Mouse (Mus musculus): ENCODE results near the gene Gm9803. TPM values are rescaled to one million over a fixed set of nuclear protein-coding genes. Genes with fewer than 3 reads are reported as not detected.

Gm9803 gene
- polyA plus RNA-seq, 1 experiment = 258 TPM

- H3K27me3 ChIP-seq (ENCODE audit: control insufficient read depth, insufficient read depth, low read length) = no peaks in the 10 kb centered on the region
- H3K27ac ChIP-seq (ENCODE audit: control insufficient read depth, insufficient read depth, low read depth, low read length) = no peak overlapping the region
- H3K4me1 ChIP-seq (ENCODE audit: control insufficient read depth, insufficient read depth, low read length) = no peaks in the 10 kb centered on the region
- TF ChIP-seq POLR2A (IDR thresholded peaks at IDR 0.05; ENCODE audit: control insufficient read depth, low read depth, low read length) (no peak), CTCF (IDR thresholded peaks at IDR 0.05; ENCODE audit: control insufficient read depth, insufficient read depth, insufficient replicate concordance, low read depth, low read length) (no peak)
- H3K4me3 ChIP-seq (ENCODE audit: control insufficient read depth, low read depth, low read length) = no peak overlapping the region
- no peaks in the 10 kb centered on the region for H3K36me3 ChIP-seq (ENCODE audit: control insufficient read depth, insufficient read depth, low read length)
These were observed 34.7 kb upstream of the Gm9803 start for GRCm38 (mm10) chr10:43489139-43489538.

GRCm38 (mm10) chr10:43489550-43489949 is 34.3 kb upstream of the Gm9803 start:
- Histone ChIP-seq H3K36me3 (ENCODE audit: control insufficient read depth, insufficient read depth, low read length) (no peaks in the 10 kb centered on the region), H3K27ac (ENCODE audit: control insufficient read depth, insufficient read depth, low read depth, low read length) (no peak overlapping the region), H3K27me3 (ENCODE audit: control insufficient read depth, insufficient read depth, low read length) (no peaks in the 10 kb centered on the region), H3K4me1 (ENCODE audit: control insufficient read depth, insufficient read depth, low read length) (no peaks in the 10 kb centered on the region), H3K4me3 (ENCODE audit: control insufficient read depth, low read depth, low read length) (no peak overlapping the region)
- no peak for TF ChIP-seq POLR2A (IDR thresholded peaks at IDR 0.05; ENCODE audit: control insufficient read depth, low read depth, low read length)
- no peak for TF ChIP-seq CTCF (IDR thresholded peaks at IDR 0.05; ENCODE audit: control insufficient read depth, insufficient read depth, insufficient replicate concordance, low read depth, low read length)

- Histone ChIP-seq H3K36me3 (ENCODE audit: control insufficient read depth, insufficient read depth, low read length) (no peaks in the 10 kb centered on the region), H3K4me3 (ENCODE audit: control insufficient read depth, low read depth, low read length) (no peak overlapping the region), H3K27ac (ENCODE audit: control insufficient read depth, insufficient read depth, low read depth, low read length) (no peak overlapping the region), H3K4me1 (ENCODE audit: control insufficient read depth, insufficient read depth, low read length) (no peaks in the 10 kb centered on the region), H3K27me3 (ENCODE audit: control insufficient read depth, insufficient read depth, low read length) (no peaks in the 10 kb centered on the region)
- TF ChIP-seq POLR2A (IDR thresholded peaks at IDR 0.05; ENCODE audit: control insufficient read depth, low read depth, low read length) (no peak), CTCF (IDR thresholded peaks at IDR 0.05; ENCODE audit: control insufficient read depth, insufficient read depth, insufficient replicate concordance, low read depth, low read length) (no peak)
These were observed 33.9 kb upstream of the Gm9803 start for GRCm38 (mm10) chr10:43490034-43490433.

GRCm38 (mm10) chr10:43490846-43491245 is 33.0 kb upstream of the Gm9803 start:
- no peak overlapping the region for H3K27ac ChIP-seq (ENCODE audit: control insufficient read depth, insufficient read depth, low read depth, low read length)

GRCm38 (mm10) chr10:43502599-43502998 is 21.3 kb upstream of the Gm9803 start:
- H3K4me1 ChIP-seq (ENCODE audit: control insufficient read depth, insufficient read depth, low read length) = no peaks in the 10 kb centered on the region
- H3K36me3 ChIP-seq (ENCODE audit: control insufficient read depth, insufficient read depth, low read length) = no peaks in the 10 kb centered on the region
- no peaks in the 10 kb centered on the region for H3K27me3 ChIP-seq (ENCODE audit: control insufficient read depth, insufficient read depth, low read length)
- no peak overlapping the region for H3K27ac ChIP-seq (ENCODE audit: control insufficient read depth, insufficient read depth, low read depth, low read length)
- no peak for TF ChIP-seq POLR2A (IDR thresholded peaks at IDR 0.05; ENCODE audit: control insufficient read depth, low read depth, low read length)
- no peak for TF ChIP-seq CTCF (IDR thresholded peaks at IDR 0.05; ENCODE audit: control insufficient read depth, insufficient read depth, insufficient replicate concordance, low read depth, low read length)
- H3K4me3 ChIP-seq (ENCODE audit: control insufficient read depth, low read depth, low read length) = no peak overlapping the region

More at GRCm38 (mm10) chr10:43490846-43491245, 33.0 kb upstream of the Gm9803 start:
- no peak for TF ChIP-seq CTCF (IDR thresholded peaks at IDR 0.05; ENCODE audit: control insufficient read depth, insufficient read depth, insufficient replicate concordance, low read depth, low read length)
- Histone ChIP-seq H3K4me1 (ENCODE audit: control insufficient read depth, insufficient read depth, low read length) (no peaks in the 10 kb centered on the region), H3K4me3 (ENCODE audit: control insufficient read depth, low read depth, low read length) (no peak overlapping the region), H3K36me3 (ENCODE audit: control insufficient read depth, insufficient read depth, low read length) (no peaks in the 10 kb centered on the region), H3K27me3 (ENCODE audit: control insufficient read depth, insufficient read depth, low read length) (no peaks in the 10 kb centered on the region)

- TF ChIP-seq POLR2A (IDR thresholded peaks at IDR 0.05; ENCODE audit: control insufficient read depth, low read depth, low read length) = no peak
- no peak for TF ChIP-seq CTCF (IDR thresholded peaks at IDR 0.05; ENCODE audit: control insufficient read depth, insufficient read depth, insufficient replicate concordance, low read depth, low read length)
- no peaks in the 10 kb centered on the region for H3K27me3 ChIP-seq (ENCODE audit: control insufficient read depth, insufficient read depth, low read length)
- H3K4me1 ChIP-seq (ENCODE audit: control insufficient read depth, insufficient read depth, low read length) = no peaks in the 10 kb centered on the region
- no peak overlapping the region for H3K27ac ChIP-seq (ENCODE audit: control insufficient read depth, insufficient read depth, low read depth, low read length)
- no peaks in the 10 kb centered on the region for H3K36me3 ChIP-seq (ENCODE audit: control insufficient read depth, insufficient read depth, low read length)
- no peak overlapping the region for H3K4me3 ChIP-seq (ENCODE audit: control insufficient read depth, low read depth, low read length)
These were observed 19.6 kb upstream of the Gm9803 start for GRCm38 (mm10) chr10:43504291-43504690.

DNA sequence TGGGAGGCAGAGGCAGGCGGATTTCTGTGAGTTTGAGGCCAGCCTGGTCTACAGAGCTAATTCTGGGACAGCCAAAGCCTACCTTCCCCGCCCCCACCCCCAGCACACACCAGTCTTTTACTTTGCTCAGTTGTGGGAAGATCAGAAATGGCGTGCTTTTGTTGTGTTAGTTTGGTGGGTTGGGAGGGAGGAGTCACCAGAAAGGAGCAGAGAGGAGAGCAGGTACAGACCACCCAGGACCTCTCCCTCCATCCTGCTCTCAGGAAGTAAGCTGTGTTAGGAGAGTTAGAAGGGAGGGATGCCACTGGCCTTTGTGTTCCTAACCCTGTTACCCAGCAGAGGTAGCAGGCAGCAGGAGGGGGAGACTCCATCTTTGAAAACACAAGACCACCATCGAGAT is 16.8 kb upstream of the Gm9803 start:
- Histone ChIP-seq H3K27me3 (ENCODE audit: control insufficient read depth, insufficient read depth, low read length) (no peaks in the 10 kb centered on the region), H3K4me1 (ENCODE audit: control insufficient read depth, insufficient read depth, low read length) (peaks cover 4% of the 10 kb centered on the region; the same call in 1 of the 2 replicates), H3K4me3 (ENCODE audit: control insufficient read depth, low read depth, low read length) (no peak overlapping the region), H3K27ac (ENCODE audit: control insufficient read depth, insufficient read depth, low read depth, low read length) (no peak overlapping the region), H3K36me3 (ENCODE audit: control insufficient read depth, insufficient read depth, low read length) (no peaks in the 10 kb centered on the region)
- TF ChIP-seq POLR2A (IDR thresholded peaks at IDR 0.05; ENCODE audit: control insufficient read depth, low read depth, low read length) (no peak), CTCF (IDR thresholded peaks at IDR 0.05; ENCODE audit: control insufficient read depth, insufficient read depth, insufficient replicate concordance, low read depth, low read length) (no peak)

DNA sequence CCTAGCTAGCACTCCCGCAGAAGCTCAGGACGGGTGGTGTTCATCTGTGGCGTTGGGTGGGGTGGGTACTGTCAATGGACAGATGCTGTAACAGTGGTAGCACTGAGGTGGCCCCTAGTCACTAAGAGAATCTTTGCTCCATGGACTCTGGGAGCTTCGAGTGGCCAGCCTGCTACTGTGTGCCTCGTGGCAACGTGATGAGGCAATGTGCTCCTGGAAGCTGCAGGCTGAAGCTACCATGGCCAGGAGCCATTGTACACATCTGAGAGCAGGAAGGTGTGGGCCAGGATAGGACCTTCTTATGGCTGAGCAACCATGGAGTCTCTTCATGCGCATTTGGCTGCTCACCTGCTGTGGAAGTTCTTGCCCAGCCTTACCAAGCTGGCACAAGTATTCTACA is 14.7 kb upstream of the Gm9803 start:
- Histone ChIP-seq H3K27me3 (ENCODE audit: control insufficient read depth, insufficient read depth, low read length) (no peaks in the 10 kb centered on the region), H3K4me3 (ENCODE audit: control insufficient read depth, low read depth, low read length) (no peak overlapping the region), H3K4me1 (ENCODE audit: control insufficient read depth, insufficient read depth, low read length) (peaks cover 4% of the 10 kb centered on the region; the same call in 1 of the 2 replicates), H3K36me3 (ENCODE audit: control insufficient read depth, insufficient read depth, low read length) (no peaks in the 10 kb centered on the region), H3K27ac (ENCODE audit: control insufficient read depth, insufficient read depth, low read depth, low read length) (no peak overlapping the region)
- TF ChIP-seq CTCF (IDR thresholded peaks at IDR 0.05; ENCODE audit: control insufficient read depth, insufficient read depth, insufficient replicate concordance, low read depth, low read length) (no peak), POLR2A (IDR thresholded peaks at IDR 0.05; ENCODE audit: control insufficient read depth, low read depth, low read length) (no peak)

Measured in testis, adult 2 months (tissue).